Mouse (Mus musculus): Measurements from ENCODE around the gene Gpcpd1.

GRCm38 (mm10) chr2:132605795-132606563 is 18.4 kb upstream of the Gpcpd1 start:
- TF ChIP-seq CTCF (IDR thresholded peaks at IDR 0.05; ENCODE audit: control insufficient read depth, insufficient read depth, insufficient replicate concordance, low read depth, low read length) (no peak), POLR2A (IDR thresholded peaks at IDR 0.05; ENCODE audit: control insufficient read depth, low read depth, low read length) (no peak)

All from testis, adult 2 months (tissue).